Mouse (Mus musculus) thymus, adult 2 months (tissue): Measurements from ENCODE around the gene Eif1. TPM values are rescaled to one million over a fixed set of nuclear protein-coding genes. Genes with fewer than 3 reads are reported as not detected.
"Not testable (repeated sequence)": the region's sequence is repeated elsewhere in the genome, so short reads cannot be mapped to it uniquely, and the experiment has no call there.

Experiments used
- DNase-seq: peaks from one replicate; pipeline ENCODE4 v3.0.0; 2021
- H3K27ac ChIP-seq: fragments of 200-500 bp; 2 replicates; pipeline ENCODE4 v1.5.1; 2012; ENCODE audit warnings: low read length, control low read depth; ENCODE audit not compliant: control insufficient read depth, insufficient read depth
- H3K27me3 ChIP-seq: fragments of 200-500 bp; 2 replicates; pipeline ENCODE4 v1.6.1; 2012; ENCODE audit warnings: mild to moderate bottlenecking, low read length, moderate library complexity, mixed read lengths; ENCODE audit not compliant: control insufficient read depth, insufficient read depth
- H3K36me3 ChIP-seq: fragments of 200-500 bp; 2 replicates; pipeline ENCODE4 v1.6.1; 2012; ENCODE audit warnings: mild to moderate bottlenecking, low read length, moderate library complexity; ENCODE audit not compliant: control insufficient read depth, insufficient read depth
- H3K4me1 ChIP-seq: fragments of 200-500 bp; replicated peaks from 2 replicates; pipeline ENCODE4 v1.6.1; 2012; ENCODE audit warnings: low read length; ENCODE audit not compliant: control insufficient read depth, insufficient read depth
- H3K4me3 ChIP-seq: fragments of 200-500 bp; 2 replicates; pipeline ENCODE4 v1.5.1; 2012; ENCODE audit warnings: mild to moderate bottlenecking, low read length, control low read depth, moderate library complexity; ENCODE audit not compliant: control insufficient read depth, insufficient read depth
- CTCF ChIP-seq: fragments of 200-500 bp; IDR thresholded peaks from 2 replicates; pipeline ENCODE4 v1.5.1; 2012; ENCODE audit warnings: mild to moderate bottlenecking, control low read depth, low read length, moderate library complexity, borderline replicate concordance; ENCODE audit not compliant: control insufficient read depth, poor library complexity, insufficient read depth; ENCODE audit errors: extremely low read depth
- POLR2A ChIP-seq: fragments of 200-500 bp; IDR thresholded peaks from 2 replicates; pipeline ENCODE4 v1.6.1; 2012; ENCODE audit warnings: mild to moderate bottlenecking, low read length, control low read depth, moderate library complexity; ENCODE audit not compliant: control insufficient read depth, poor library complexity, insufficient read depth; ENCODE audit errors: extremely low read depth
- WGBS: fragments of 180-500 bp; shearing (Covaris S2); methylation state at CpG from one replicate; pipeline ENCODE4 v1.1.7; 2018; 5-methylcytosine and 5-hydroxymethylcytosine counted together
- polyA plus RNA-seq: library from polyadenylated mRNA; depleted of rRNA; stranded (reverse); fragments of >200 nt; gene quantifications from 2 replicates; pipeline ENCODE4 v1.2.3, GENCODE M21; 2012

Gene Eif1
- polyA plus RNA-seq, 1 experiment, result 131 TPM

DNA sequence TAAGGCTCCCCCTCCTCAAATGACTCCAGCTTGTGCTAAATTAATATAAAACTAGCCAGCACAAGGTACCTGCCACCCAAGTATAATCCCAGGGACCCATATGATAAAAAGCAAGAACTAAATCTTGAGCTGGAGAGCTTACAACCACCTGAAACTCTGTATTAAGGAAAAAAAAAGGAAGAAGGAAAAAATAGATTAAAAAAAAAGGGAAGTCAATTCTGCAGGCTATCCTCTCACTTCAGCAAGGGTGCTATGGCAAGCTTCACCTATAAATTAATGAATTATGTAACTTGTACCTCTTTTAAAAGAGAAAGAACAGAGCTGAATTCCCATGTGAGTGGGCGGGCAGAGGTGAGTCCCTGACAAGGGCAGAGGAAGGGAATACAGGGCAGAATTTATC lies 8.0 kb upstream of the Eif1 start:
- no peaks in the 10 kb centered on the region for H3K36me3 ChIP-seq
- no peak overlapping the region for H3K27ac ChIP-seq
- DNase-seq, result no peak
- no peaks in the 10 kb centered on the region for H3K27me3 ChIP-seq
- no peaks in the 10 kb centered on the region for H3K4me1 ChIP-seq
- TF ChIP-seq POLR2A, result no peak
- no peak for TF ChIP-seq CTCF
- no peak overlapping the region for H3K4me3 ChIP-seq
- 42% methylated on average over 1 of the region's 1 CpGs for WGBS

- Histone ChIP-seq H3K4me1 (no peaks in the 10 kb centered on the region), H3K27ac (no peak overlapping the region), H3K27me3 (no peaks in the 10 kb centered on the region), H3K4me3 (no peak overlapping the region), H3K36me3 (no peaks in the 10 kb centered on the region)
- no peak for TF ChIP-seq POLR2A
- TF ChIP-seq CTCF, result no peak
- DNase-seq, result no peak
- WGBS, result 64% methylated on average over 5 of the region's 5 CpGs
Observed at GRCm38 (mm10) chr11:100312096-100312679, 7.5 kb upstream of the Eif1 start.

- Histone ChIP-seq H3K4me3 (no peak overlapping the region), H3K27me3 (no peaks in the 10 kb centered on the region), H3K36me3 (no peaks in the 10 kb centered on the region), H3K4me1 (no peaks in the 10 kb centered on the region), H3K27ac (no peak overlapping the region)
- 96% methylated on average over 6 of the region's 6 CpGs for WGBS
- TF ChIP-seq CTCF (no peak), POLR2A (no peak)
- no peak for DNase-seq
Observed at GRCm38 (mm10) chr11:100313424-100313823, 6.3 kb upstream of the Eif1 start.

GRCm38 (mm10) chr11:100315439-100315838 lies 4.2 kb upstream of the Eif1 start:
- Histone ChIP-seq H3K4me3 (no peak overlapping the region), H3K4me1 (peaks cover 2% of the 10 kb centered on the region), H3K27ac (no peak overlapping the region), H3K27me3 (no peaks in the 10 kb centered on the region), H3K36me3 (no peaks in the 10 kb centered on the region; the same call in 1 of the 2 replicates)
- no peak for TF ChIP-seq CTCF
- DNase-seq, result no peak
- 96% methylated on average over 5 of the region's 5 CpGs for WGBS

GRCm38 (mm10) chr11:100317826-100318380 lies 1.8 kb upstream of the Eif1 start:
- WGBS, result 78% methylated on average over 6 of the region's 6 CpGs
- no peak overlapping the region for H3K4me3 ChIP-seq
- TF ChIP-seq CTCF (no peak), POLR2A (no peak)
- peaks cover 2% of the 10 kb centered on the region for H3K4me1 ChIP-seq
- H3K27me3 ChIP-seq, result no peaks in the 10 kb centered on the region
- H3K36me3 ChIP-seq, result peaks cover 20% of the 10 kb centered on the region
- DNase-seq, result no peak
- no peak overlapping the region for H3K27ac ChIP-seq

DNA sequence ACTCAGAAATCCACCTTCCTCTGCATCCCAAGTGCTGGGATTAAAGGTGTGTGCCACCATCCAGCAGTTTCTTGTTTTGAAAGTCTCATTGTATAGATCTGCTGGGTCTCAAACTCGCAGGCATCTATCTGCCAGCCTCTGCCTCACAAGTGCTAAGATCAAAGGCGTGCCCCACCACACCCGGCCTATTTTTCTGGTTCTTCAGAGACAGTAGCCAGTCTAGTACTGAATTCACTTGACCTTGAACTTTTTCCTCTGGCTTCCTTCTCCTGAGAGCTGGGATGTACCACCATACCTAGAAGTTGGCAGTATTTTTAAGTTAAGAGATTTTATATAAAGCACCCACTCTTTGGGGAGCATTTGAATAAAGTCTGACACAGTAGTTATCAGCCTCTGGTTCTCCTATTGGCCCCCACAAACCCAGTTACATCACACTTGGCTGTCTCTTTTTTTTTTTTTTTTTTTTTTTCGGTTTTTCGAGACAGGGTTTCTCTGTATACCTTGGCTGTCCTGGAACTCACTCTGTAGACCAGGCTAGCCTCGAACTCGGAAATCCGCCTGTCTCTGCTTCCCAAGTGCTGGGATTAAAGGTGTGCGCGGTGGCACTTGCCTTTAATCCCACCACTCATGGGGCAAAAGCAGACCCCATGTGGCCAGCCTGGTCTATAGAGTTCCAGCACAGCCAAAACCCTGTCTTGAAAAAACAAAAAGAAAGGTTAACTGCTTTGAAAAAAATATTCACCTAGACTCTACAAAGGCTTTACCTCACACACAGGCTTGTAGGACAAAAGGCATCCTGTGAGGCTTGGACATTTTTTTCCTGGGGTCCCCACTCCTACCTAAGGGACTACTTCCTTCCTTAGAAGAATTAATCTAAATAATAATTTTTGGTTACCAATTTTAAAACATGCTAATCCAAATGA lies 895 bp upstream of the Eif1 start:
- H3K4me1 ChIP-seq, result peaks cover 2% of the 10 kb centered on the region
- no peak overlapping the region for H3K4me3 ChIP-seq
- no peak overlapping the region for H3K27ac ChIP-seq
- DNase-seq, result peak; percentile 18
- WGBS, result 83% methylated on average over 10 of the region's 10 CpGs
- no peaks in the 10 kb centered on the region for H3K27me3 ChIP-seq
- H3K36me3 ChIP-seq, result peaks cover 20% of the 10 kb centered on the region
- TF ChIP-seq CTCF (no peak), POLR2A (no peak)

DNA sequence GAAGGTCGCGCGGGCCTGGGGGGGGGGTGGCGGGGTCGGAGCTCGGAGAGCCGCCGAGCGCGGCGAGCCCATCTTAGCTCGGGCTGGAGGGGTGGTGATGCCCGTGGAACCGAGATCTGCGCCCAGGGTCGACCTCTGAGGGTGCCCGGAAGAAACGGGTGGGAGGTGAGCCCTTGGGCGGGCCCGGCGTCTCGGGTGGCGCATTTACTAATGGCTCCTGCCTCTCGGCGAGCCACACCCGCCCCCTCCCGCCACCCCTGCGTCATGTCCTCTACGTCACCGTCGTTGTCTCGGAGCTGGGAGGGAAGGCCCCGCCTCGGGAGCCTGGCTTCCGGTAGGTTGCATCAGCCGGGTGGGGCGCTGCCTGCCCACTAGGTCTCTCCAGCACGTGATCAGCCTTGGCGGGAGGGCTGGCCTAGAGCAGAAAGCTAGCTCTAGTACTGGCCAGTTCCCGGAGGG lies 516 bp downstream of the Eif1 start:
- Histone ChIP-seq H3K36me3 (peaks cover 20% of the 10 kb centered on the region), H3K4me3 (peak overlapping the region; percentile 56), H3K4me1 (peaks cover 2% of the 10 kb centered on the region), H3K27me3 (no peaks in the 10 kb centered on the region), H3K27ac (peak overlapping the region; percentile 53)
- peak; percentile 92 for DNase-seq
- TF ChIP-seq CTCF (no peak), POLR2A (peak; percentile 91)
- WGBS, result under 1% methylated on average over 40 of the region's 40 CpGs

DNA sequence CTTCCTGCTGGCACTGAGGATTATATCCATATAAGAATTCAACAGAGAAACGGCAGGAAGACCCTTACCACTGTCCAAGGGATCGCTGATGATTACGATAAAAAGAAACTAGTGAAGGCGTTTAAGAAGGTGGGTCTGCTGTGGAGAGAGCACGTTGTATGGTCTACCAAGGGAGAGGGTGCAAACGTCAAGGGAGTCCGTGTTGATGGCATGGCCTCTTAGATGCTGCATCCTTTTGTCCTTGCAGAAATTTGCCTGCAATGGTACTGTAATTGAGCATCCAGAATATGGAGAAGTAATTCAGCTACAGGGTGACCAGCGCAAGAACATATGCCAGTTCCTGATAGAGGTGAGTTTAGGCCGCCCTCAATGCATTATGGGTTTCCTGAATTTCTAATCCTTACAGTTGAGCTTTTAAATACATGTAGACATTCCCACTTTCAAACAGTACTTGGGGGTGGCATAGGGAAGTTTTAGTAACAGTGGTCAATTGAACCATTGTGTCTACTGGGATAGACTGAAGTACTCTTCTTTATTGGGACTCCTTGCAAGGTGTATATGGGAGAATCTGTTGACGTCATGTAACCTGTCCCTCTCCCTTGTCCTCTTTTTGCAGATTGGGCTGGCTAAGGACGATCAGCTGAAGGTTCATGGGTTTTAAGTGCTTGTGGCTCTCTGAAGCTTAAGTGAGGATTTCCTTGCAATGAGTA lies 1.2 kb downstream of the Eif1 start:
- Histone ChIP-seq H3K4me3 (peak overlapping the region; percentile 56), H3K36me3 (peaks cover 20% of the 10 kb centered on the region)
- not testable (repeated sequence) for H3K4me1 ChIP-seq, H3K27ac ChIP-seq, H3K27me3 ChIP-seq, DNase-seq
- 18% methylated on average over 11 of the region's 11 CpGs for WGBS

DNA sequence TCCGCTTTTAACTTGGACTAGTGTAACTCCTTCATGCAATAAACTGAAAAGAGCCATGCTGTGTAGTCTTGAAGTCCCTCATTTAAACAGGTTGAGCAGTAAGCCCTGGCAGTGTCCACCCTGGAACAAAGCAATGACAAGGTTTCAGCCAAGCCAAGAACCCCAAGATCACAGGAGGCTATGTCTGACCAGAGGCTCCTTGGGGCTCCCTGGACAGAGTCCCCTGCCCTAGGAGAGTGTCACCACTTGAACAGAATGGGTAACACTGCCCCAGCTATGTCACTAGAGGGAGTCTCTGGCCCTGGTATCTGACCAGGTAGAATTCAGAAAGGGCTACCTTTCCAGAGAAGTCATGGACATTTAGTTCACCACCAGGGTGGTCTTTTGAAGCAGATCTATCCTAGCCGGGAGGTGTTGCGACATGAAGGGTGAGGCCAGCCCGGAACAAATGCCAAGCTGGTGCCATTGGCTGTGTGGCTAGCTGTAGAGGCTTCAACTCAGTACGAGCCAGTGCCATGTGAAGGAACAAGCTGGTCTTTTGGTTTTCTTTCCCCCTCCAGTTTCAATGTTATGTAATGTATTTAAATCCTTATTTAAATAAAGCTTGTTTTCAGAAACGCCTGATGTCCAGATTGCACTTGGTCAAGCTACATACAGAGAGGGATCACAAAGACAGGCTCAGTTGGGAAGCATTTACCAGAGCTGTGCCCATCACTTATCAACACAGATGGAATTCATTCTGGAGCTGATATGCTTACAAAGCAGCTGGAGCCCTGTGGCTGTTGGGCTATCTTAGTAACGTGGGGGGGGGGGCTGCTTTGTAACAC lies 2.0 kb downstream of the Eif1 start:
- WGBS, result 92% methylated on average over 7 of the region's 7 CpGs
- H3K4me1 ChIP-seq, DNase-seq, H3K4me3 ChIP-seq, H3K27me3 ChIP-seq, H3K27ac ChIP-seq: not testable (repeated sequence)
- peaks cover 20% of the 10 kb centered on the region for H3K36me3 ChIP-seq
